Mouse (Mus musculus) monocyte, adult 5-6 weeks (primary cell): Measurements from ENCODE around the gene Pdxk. TPM values are rescaled to one million over a fixed set of nuclear protein-coding genes. Genes with fewer than 3 reads are reported as not detected.
A peak's percentile ranks its signal among the peaks of the same experiment; 100 is the strongest.

Experiments
- ATAC-seq: fragments of 153-309, 156-312 bp; replicated peaks from 2 replicates; pipeline ENCODE4 v1.8.0; 2017; ENCODE audit warnings: mild to moderate bottlenecking; ENCODE audit not compliant: low TSS enrichment, insufficient number of reproducible peaks, severe bottlenecking, poor library complexity, low FRiP score
- total RNA-seq: library from RNA; stranded (forward); fragments of 200-1000, 200-491, 200-594 nt; gene quantifications from 3 replicates; pipeline ENCODE4 v1.2.3, GENCODE M21; 2017

Gene Pdxk
- total RNA-seq, 1 experiment from 2014 or later: 5.5 TPM

DNA sequence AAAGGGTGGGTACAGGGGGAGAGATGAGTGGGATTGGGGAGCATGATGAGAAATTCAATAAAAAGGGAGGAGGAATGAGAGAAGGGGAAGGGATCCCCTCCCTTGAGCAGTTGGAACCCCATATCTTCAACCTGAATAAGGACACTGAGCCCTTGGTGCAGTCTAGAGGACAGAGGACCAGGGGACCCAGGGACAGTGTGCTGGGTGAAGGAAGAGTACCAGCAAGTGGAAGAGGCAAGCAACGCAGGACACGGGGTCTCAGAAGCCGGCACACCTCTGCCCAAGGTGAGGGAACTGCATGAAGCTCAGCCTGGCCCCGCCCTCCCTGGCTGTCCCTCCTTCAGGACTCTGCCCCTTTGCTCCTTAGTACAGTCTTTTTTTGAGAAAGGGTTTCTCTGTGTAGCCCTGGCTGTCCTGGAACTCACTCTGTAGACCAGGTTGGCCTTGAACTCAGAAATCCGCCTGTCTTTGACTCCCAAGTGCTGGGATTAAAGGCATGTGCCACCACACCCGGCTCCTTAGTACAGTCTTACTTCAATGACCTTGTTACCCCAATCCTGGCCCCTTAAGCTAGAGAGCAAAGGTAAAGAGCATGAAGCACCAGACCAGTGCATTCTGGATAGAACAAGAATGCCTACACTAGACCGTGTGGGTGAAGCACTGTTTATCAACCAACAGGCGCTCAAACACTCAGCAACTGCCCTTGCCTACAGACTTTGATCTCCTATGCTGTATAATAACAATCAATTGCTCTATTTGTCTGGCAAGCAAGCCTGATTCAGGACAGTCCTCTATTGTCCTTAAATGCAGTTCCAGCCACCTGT is 1.6 kb downstream of the Pdxk start:
- no peak for ATAC-seq

DNA sequence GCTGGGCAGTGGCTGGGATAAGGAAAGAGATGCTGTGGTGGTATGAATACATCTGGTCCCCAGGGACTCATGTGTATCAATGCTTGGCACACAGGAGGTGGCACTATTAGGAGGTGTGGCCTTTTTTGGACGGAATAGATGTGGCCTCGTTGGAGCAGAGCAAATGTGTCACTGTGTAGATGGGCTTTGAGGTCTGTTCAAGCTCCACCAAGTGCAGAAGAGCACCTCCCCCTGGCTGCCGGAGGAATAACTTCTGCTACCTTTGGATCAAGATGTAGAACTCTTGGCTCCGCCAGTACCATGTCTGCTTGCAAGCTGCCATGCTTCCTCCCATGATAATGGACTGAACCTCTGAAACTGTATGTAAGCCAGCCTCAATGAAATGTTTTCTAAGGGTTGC is 3.0 kb downstream of the Pdxk start:
- ATAC-seq: no peak

DNA sequence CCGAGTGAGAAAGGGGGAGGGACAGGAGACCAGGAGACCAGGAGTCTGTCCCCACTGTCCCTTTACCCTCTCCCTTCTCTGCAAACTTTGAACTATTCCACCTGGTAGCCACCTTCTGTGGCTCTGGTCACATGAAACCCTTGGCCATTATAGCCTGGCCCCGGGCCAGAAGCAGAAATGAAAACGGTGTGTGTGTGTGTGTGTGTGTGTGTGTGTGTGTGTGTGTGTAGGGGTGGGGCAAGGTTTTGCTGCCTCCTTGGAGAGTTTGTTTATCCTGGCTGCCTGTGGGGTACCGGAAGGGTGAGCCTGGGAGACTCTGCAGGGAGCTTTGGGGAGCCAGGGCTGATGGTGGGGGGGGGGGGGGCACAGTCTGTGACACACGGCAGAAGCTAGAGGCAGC is 4.3 kb downstream of the Pdxk start:
- no peak for ATAC-seq

DNA sequence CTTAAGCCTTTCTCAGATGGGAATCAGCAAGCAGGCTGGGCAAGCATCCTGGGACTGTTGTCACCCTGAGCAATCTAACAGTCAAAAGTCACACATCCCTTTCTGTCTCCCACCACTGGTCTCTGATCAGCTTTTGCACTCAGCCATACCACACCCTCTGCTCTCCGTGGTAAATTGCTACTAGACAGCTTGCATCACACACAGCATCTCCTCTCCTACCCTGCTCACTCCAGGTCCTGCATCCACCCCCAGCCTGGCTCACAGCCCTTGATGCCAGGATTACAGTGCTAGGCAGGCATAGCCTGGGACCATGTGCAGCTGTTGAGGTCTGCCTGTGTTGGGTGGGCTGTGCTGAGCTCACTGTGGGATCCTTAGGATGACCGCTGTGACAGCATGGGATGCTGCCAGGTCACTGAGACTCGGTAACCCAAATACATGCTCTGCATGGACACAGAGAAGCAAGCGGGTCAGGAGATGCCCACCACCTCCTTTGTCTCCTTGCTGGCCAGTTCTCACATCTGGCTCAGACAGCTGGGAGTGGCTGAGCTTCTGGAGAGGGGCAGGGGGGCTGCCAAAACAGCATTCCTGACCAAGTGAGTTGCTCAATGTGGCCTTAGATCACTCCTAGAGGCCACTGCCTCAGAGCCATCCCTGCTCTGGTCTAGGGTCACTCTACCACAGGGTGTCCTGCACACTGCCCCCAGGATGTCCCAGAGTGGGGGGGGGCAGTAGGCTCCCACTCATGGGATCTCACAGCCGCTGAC is 6.2 kb downstream of the Pdxk start:
- 0 out of 2 replicates have a peak, but pooled peaks have one; percentile 3 for ATAC-seq

DNA sequence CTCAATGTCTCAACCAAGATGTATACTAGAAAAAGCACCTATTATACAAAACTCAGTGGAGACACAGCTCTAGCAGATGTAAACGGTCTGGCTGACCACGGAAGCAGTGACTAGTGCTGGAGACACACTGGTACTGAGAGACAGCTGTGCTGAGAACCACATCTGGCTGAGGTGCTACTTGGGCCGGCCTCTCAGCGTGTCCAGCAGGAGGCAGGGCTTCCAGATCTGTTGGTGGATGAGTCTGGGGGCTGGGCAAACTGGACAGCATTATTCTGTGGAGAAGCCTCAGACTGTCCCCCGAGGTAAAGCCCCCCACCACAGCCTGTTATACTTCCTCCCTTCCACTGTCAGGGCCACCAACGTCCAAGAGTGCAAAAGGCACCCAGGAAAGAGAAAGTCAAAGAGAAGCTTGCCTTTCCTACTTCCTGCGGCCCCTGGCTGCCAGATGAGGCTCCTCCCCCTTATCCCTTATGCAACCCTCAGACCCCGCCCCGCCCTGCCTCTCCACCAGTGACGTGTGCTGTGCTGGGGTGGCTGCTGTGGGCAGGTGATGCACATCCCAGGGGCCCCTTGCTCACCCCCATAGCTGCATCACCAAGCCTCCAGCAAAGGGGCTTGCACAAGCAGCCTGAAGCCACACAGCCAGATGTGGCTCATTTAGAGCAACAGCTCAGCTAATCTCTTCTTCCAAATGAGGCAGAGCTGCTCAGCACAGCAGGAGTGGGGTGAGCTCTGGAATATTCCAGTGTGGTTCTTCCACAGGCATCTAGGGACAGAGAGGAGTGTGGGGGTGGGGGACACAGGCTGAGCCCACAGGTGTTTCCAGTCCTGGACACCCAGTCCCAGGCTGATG is 7.1 kb downstream of the Pdxk start:
- ATAC-seq: peak; percentile 78

DNA sequence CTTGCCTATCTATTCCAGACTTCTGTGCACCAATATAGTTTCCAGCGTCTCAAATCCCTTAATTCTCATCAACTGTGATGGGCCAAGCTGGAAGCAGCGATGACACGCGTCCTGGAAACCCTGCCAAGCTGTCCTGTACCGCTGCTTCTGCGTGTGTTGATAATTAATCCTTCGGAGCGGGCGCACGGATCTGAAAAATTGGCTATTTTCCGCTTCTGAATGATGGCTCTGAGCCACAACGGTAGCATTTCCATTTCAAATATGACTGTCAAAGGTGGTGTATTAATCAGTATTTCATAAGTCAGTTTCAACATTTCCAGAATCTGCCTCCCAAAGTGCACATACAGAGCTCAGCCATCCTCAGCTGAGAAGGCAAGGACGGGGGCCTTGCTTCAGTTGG is 8.1 kb downstream of the Pdxk start:
- ATAC-seq: no peak

DNA sequence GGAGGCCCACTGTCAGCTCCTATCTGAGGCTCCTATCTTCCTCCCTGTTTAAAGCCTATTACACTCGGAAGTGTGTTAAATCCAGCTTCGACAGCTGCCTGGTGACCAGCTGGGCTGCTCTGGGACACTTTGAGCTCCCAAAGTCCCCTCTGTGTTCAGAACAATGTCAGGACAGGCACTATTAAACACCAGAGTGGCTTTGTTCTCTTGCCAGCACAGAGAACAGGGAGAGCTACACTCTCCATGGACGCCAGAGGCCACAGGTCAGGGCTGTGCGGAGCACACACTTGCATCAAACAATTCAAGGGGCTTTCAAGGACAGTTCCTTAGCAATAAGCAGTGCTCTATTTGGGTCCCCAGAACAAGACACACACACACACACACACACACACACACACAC is 12.1 kb downstream of the Pdxk start:
- ATAC-seq: no peak

DNA sequence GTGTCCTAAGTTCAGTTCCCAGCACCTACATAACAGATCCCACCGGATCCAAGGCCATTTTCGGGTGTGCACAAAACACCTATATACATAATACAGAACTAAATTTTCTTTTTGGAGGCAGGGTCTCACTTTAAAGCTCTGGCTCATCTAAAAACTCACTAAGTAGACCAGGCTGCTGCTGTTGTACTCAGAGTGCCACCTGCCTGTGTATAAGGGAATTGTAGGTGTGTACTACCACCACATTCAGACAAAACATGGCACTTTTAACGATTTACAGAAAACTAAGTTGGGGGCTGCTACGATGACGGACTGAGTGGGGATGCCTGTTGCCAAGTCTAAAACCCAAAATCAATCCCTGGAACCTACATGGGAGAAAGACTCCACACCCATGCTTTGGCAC is 14.0 kb downstream of the Pdxk start:
- ATAC-seq: no peak

DNA sequence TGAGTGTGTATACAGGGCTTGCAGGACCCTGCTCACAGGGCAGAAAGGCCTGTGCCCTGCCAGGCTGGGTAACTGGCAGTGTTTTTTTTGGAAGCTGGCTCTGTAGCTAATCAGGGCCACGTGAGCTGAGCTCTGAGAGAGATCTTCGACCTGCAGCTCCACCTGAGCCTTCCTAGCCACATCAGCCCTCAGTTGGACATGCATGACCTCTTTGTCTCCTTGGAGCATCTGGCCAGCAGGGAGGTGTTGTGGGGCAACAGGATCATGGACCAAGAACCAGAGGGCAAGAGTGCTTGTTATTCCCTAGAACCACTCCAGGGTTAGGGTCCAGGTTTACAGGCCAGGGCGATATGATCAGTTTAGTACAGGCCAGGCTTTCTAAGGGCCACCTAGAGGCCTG is 17.4 kb downstream of the Pdxk start:
- ATAC-seq: no peak

DNA sequence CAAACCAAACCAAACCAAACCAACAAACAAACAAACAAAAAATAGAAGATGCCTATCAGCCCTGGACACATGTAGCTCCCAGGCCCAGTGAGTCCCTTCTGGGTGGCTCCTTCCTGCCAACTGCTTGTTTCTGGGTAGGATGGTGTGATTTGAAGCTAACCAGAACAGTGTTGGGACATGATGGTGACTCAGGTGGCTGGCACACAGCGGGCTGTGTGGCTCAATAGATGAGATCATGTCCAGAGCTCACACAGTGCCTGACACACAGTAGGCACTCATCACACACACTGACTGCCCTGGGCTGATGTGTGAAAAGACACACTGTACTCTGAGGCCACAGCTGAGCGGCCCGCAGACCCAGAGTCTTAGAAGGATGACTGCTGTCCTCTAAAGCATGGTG is 18.6 kb downstream of the Pdxk start:
- ATAC-seq: no peak

DNA sequence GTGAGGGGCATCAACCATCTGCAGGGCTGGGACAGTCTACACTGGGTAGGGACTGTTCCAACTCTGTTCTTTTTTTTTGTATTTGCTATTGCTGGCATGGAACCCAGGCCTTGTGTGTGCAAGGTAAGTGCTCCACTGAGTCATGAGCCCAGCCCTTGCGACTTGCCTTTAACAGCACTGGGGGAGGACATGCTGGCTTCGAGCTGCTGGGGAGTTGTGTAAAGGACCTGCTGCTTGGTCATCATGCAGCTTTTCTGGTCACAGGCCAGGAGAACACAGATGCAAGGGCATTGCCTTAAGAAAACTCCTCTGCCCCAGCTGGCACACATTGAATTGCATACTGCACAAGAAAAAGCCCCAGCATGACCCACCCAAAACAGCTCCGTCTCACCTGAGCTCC is 22.5 kb downstream of the Pdxk start:
- ATAC-seq: no peak

DNA sequence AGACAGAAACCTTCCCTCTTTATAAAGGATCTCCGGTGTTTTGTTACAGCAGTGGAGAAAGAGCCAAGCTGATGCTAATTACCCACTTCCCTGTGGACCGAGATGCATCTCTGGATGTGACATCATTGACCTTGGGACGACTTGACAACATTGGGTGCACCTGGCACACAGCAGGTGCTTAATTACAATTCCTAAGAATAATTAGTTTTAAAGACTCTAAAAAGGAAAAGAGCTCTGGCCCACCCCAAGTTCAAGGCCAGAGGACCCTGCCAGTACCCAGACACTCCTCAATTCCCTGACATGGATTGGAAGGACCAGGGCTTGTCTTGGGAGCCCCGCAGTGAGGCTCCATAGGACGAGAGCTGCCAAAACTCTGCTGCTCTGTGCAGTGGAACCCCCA is 23.2 kb downstream of the Pdxk start:
- ATAC-seq: no peak

DNA sequence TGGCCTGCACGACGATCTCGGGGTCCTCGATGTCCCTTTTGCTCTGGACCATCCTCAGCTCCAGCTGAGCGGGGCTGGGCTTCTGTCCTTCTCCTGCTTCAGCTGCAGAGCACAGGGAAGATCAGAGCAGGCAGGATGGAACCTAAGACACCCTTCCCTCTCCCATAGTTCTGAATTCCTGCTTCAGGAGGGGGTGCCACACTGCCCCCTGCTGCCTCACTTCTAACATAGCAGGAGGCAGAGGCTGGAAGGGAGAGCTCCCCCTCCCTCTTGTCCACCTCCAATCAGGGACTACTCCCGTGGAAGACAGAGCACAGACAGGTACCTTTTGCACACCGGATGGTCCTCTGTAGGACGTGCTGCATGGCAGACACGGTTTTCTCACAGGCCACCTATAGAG is 24.0 kb downstream of the Pdxk start:
- ATAC-seq: peak; percentile 6; the same call in 1 of the 2 replicates

DNA sequence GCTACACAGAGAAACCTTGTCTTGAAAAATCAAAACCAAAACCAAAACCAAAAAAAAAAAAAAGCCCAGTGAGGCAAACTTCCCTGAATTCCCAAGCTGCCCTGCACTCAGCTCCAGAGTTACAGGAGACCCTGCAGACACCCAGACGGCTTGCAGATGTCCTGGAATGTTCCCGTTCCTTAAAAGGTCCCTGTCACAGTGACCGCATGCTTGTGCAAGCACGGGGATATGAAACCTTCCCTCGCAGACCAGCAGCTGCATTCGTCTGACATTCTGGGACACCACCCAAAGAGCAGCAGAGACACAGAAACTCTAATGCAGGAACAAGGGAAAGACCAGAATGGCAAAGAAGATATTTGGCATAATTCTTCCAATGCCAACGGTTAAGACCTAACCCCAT is 24.8 kb downstream of the Pdxk start:
- ATAC-seq: no peak

DNA sequence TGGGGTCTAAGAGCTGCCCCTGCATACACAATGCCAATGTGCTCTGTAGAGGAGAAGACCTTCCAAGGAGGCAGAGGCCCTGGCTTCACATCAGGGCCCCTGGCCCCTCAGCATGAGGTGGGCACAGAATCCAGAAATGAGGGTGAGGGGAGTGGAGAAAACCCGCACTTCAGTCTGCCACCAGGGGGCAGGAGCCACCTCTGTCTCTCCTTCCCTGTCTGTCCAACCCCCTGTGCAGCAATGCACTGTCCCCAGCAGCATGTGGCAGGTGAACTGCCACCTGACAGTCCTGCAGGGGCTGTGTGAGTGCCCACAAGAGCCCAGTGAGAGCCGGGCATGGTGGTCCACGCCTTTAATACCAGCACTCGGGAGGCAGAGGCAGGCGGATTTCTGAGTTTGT is 25.2 kb downstream of the Pdxk start:
- no peak for ATAC-seq

DNA sequence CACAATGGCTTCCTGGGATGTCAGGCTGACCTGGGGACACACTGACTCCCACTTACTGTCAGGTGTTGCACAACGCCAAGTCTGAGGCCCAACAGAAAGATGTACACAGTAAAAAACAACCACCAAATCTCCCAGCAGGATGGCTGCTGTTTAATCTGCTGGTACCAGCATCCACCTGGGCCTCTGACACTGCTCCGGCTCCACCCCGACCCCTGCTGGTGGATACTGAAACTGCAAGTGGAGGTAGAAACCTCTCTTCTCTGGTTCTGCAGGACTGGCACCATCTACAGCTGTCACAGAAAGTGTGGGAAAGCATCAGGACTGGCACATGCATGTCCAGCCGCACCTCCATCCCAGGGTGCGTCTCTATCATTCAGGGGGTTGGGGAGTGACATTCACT is 26.7 kb downstream of the Pdxk start:
- ATAC-seq: peak; percentile 67

DNA sequence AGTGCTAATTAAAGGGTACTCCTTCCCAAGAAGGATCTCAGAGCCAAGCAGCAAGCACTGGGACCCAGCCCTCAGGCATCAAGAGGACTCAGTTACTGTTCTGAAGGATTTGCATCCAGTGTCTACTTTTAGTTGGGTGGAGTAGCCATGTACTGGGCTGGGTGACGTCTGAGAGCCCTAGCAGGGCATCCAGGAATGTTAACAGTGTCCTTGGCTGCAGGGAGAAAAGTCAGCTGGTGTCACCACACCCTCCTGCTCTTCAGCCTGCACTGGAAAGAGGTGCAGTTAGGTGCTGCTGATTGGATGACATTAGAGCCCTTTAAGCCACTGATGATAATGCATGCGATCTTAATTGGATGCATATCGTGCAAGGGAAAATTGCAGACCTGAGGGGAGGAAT is 31.9 kb downstream of the Pdxk start:
- ATAC-seq: no peak

DNA sequence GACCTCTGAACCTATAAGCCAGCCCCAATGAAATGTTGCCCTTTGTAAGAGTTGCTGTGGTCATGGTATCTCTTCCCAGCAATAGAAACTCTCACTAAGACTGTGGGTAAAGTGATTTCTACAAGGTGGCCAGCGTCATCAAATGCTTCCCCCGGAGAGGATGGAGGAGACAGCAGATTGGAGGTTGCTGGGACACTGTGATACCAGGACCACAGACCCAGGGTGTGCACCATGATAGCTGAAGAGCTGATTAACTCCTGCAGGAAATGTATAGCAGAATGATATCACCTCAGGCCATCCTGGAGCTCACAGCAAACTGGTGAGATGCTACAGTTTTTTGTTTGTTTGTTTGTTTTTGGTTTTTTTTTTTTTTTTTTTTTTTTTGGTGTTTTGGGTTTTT is 35.0 kb downstream of the Pdxk start:
- ATAC-seq: no peak

DNA sequence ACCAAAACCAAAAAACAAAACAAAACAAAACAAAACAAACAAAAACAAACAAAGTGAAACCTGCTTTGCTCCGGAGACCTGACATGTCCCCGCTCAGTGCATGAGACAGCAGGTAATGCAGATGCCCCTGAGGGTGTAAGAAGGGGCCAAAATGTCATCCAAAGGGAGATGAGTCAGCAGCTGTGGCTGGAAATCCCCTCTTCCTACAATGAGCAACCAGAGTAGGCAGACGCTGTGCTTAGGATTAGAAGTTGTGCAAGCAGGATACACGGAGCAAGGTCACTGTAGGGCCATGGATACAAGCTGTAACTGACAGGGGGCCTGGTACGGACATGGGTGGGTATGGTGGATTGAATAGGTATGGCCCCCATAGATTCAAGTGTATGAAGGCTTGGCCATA is 35.6 kb downstream of the Pdxk start:
- ATAC-seq: no peak
